Mouse (Mus musculus) spleen, adult 2 months (tissue): ENCODE data around the gene 2010300C02Rik. TPM values are rescaled to one million over a fixed set of nuclear protein-coding genes. Genes with fewer than 3 reads are reported as not detected.
"Not testable (repeated sequence)": the region's sequence is repeated elsewhere in the genome, so short reads cannot be mapped to it uniquely, and the experiment has no call there.

Experiments used
- DNase-seq, 2 experiments: peaks; one replicate each; pipeline versions ENCODE4 v3.0.0 to v3.0.0-alpha.2; 2012 to 2021; ENCODE audit warnings: low spot score in 2 of 2, low read depth in 1 of 2
- H3K27ac ChIP-seq: fragments of 200-500 bp; 2 replicates; pipeline ENCODE4 v1.5.1; 2012; ENCODE audit warnings: low read length, inconsistent platforms; ENCODE audit not compliant: insufficient read depth
- H3K27me3 ChIP-seq: fragments of 200-500 bp; 2 replicates; pipeline ENCODE4 v1.6.1; 2012; ENCODE audit warnings: mild to moderate bottlenecking, moderate library complexity, low read length, inconsistent platforms; ENCODE audit not compliant: control insufficient read depth, insufficient read depth
- H3K36me3 ChIP-seq: fragments of 200-500 bp; 2 replicates; pipeline ENCODE4 v1.6.1; 2012; ENCODE audit warnings: mild to moderate bottlenecking, low read length, inconsistent platforms; ENCODE audit not compliant: control insufficient read depth, insufficient read depth
- H3K4me1 ChIP-seq: fragments of 200-500 bp; 2 replicates; pipeline ENCODE4 v1.6.1; 2011; ENCODE audit warnings: inconsistent platforms; ENCODE audit not compliant: control insufficient read depth, insufficient read depth, insufficient read length
- H3K4me3 ChIP-seq: fragments of 200-500 bp; 2 replicates; pipeline ENCODE4 v1.5.1; 2011; ENCODE audit warnings: mild to moderate bottlenecking, inconsistent platforms; ENCODE audit not compliant: insufficient read depth, insufficient read length; ENCODE audit errors: extremely low read depth
- CTCF ChIP-seq: fragments of 200-500 bp; IDR thresholded peaks from 2 replicates; pipeline ENCODE4 v1.5.1; 2011; ENCODE audit warnings: mild to moderate bottlenecking, inconsistent platforms; ENCODE audit not compliant: insufficient read depth, insufficient read length, insufficient replicate concordance; ENCODE audit errors: extremely low read depth
- POLR2A ChIP-seq: fragments of 200-500 bp; IDR thresholded peaks from 2 replicates; pipeline ENCODE4 v1.6.1; 2011; ENCODE audit warnings: low read depth, low read length, inconsistent platforms
- WGBS: fragments of 180-500 bp; shearing (Covaris S2); methylation state at CpG from one replicate; pipeline ENCODE4 v1.1.7; 2018; 5-methylcytosine and 5-hydroxymethylcytosine counted together
- polyA plus RNA-seq: library from polyadenylated mRNA; depleted of rRNA; stranded (reverse); fragments of >200 nt; gene quantifications from 2 replicates; pipeline ENCODE4 v1.2.3, GENCODE M21; 2012

2010300C02Rik gene
- polyA plus RNA-seq, 1 experiment, result 0.96 TPM

GRCm38 (mm10) chr1:37603206-37603605 lies 116.7 kb downstream of the 2010300C02Rik start:
- WGBS, result 93% methylated on average over 10 of the region's 10 CpGs
- H3K4me1 ChIP-seq, result peaks cover 15% of the 10 kb centered on the region; the same call in 1 of the 2 replicates
- H3K4me3 ChIP-seq, result no peak overlapping the region
- no peaks in the 10 kb centered on the region for H3K36me3 ChIP-seq
- DNase-seq, result no peak
- H3K27me3 ChIP-seq, result no peaks in the 10 kb centered on the region
- H3K27ac ChIP-seq, result no peak overlapping the region
- TF ChIP-seq CTCF, result no peak
- no peak for TF ChIP-seq POLR2A

DNA sequence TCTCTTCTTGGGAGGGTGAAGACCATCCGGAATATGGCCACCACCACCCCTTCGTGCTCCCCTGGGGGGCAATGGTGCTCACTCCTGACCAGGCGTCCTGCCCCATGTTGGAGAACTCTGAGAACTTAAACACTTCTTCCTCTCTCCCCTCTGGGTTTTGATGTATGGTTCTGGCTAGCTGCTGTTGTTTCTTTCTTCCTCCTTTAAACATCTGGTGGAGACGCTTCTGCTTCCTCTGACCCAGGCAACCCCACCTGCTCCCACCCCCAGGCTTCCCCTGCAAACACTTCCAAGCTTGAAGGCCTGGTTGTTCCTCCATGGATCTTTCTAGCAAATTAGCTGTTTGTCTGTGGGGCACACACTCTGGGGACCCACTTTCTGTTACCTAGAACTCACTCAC lies 117.6 kb downstream of the 2010300C02Rik start:
- no peak overlapping the region for H3K4me3 ChIP-seq
- no peak for TF ChIP-seq CTCF
- no peak for TF ChIP-seq POLR2A
- 42% methylated on average over 4 of the region's 4 CpGs for WGBS
- DNase-seq, result no peak
- H3K27me3 ChIP-seq, result no peaks in the 10 kb centered on the region
- H3K4me1 ChIP-seq, result peaks cover 15% of the 10 kb centered on the region; the same call in 1 of the 2 replicates
- no peaks in the 10 kb centered on the region for H3K36me3 ChIP-seq
- H3K27ac ChIP-seq, result no peak overlapping the region

GRCm38 (mm10) chr1:37601461-37601860 lies 118.4 kb downstream of the 2010300C02Rik start:
- no peak overlapping the region for H3K27ac ChIP-seq
- TF ChIP-seq CTCF, result no peak
- TF ChIP-seq POLR2A, result no peak
- H3K4me1 ChIP-seq, result peaks cover 15% of the 10 kb centered on the region; the same call in 1 of the 2 replicates
- H3K27me3 ChIP-seq, result no peaks in the 10 kb centered on the region
- H3K4me3 ChIP-seq, result no peak overlapping the region
- H3K36me3 ChIP-seq, result no peaks in the 10 kb centered on the region
- no peak for DNase-seq
- WGBS, result 60% methylated on average over 8 of the region's 8 CpGs

- Histone ChIP-seq H3K4me1 (peaks cover 15% of the 10 kb centered on the region; the same call in 1 of the 2 replicates), H3K27ac (no peak overlapping the region), H3K27me3 (no peaks in the 10 kb centered on the region), H3K36me3 (no peaks in the 10 kb centered on the region), H3K4me3 (no peak overlapping the region)
- WGBS, result 30% methylated on average over 9 of the region's 9 CpGs
- TF ChIP-seq POLR2A (no peak), CTCF (no peak)
- DNase-seq, result no peak
These were observed 119.2 kb downstream of the 2010300C02Rik start for GRCm38 (mm10) chr1:37600640-37601175.

DNA sequence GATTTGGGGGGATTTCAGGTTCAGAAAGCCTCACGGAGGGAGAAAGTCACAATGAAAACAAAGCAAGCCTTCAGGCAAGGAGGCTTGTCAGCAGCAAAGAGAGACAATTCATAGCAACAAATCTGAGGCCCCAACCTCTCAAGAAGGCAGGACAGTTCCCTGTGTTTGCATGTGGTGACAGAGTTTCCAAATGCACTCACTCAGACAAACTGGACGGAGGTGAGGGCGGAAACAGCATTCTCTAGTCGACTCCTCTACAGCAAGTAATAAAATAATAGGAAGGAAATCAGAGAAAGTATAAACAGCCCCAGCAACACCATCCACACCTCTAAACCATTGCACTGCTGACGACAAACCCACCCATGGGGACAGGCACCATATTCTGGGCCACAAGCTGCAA lies 120.9 kb downstream of the 2010300C02Rik start:
- DNase-seq, result no peak
- TF ChIP-seq CTCF, result no peak
- Histone ChIP-seq H3K4me1 (peaks cover 15% of the 10 kb centered on the region; the same call in 1 of the 2 replicates), H3K27me3 (no peaks in the 10 kb centered on the region), H3K27ac (no peak overlapping the region), H3K36me3 (no peaks in the 10 kb centered on the region), H3K4me3 (no peak overlapping the region)
- 67% methylated on average over 5 of the region's 5 CpGs for WGBS

DNA sequence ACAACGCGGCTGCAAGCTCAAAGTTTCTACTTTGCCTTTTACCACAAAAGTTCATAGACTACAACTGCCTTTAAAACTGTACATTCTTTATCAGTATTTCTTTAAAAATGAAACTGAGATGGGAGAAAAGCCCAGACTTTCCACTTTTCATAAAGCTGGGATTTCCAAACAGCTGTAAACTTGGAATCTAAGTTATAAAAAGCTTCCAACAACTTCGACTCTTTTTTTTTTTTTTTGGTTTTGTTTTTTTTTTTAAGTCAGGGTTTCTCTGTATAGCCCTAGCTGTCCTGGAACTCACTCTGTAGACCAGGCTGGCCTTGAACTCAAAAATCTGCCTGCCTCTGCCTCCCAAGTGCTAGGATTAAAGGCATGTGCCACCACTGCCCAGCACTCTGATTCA lies 125.1 kb downstream of the 2010300C02Rik start:
- H3K27ac ChIP-seq, H3K4me3 ChIP-seq, DNase-seq, H3K36me3 ChIP-seq, H3K27me3 ChIP-seq, H3K4me1 ChIP-seq: not testable (repeated sequence)
- WGBS, result 78% methylated on average over 3 of the region's 3 CpGs

DNA sequence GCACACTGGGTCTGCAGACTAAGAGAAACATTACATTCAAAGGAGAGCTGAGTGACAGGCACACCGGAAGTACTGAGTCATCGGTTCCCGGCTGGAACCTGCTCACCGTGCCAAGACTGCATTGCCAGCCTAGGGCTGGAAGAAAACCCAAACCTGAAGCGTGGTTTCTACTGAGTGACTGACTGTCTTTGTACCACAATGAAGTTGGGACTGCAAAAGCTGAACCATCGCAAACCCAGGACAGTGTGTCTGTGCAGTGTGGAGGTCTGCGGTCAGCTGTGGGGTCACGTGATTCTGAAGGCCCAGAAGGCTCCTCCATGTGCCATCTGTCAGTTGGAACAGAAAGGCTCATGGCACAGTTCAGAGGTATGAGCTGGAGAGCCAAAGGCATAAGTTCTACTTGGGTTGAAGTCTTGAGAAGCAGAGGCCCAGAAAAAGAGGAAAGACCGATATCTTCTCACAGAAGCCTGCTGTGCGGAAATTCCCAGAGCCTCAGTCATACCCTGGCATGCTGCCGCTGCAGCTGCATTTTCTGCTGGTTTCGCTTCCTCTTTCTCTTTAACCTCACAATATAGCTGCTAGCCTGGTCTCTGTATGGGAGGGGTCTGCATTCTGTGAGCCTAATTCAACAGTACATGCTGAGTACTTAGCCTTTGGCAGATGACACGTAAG lies 133.9 kb downstream of the 2010300C02Rik start:
- DNase-seq, result peak; percentile 71 to 74
- Histone ChIP-seq H3K4me3 (peak overlapping the region; percentile 18; the same call in 1 of the 2 replicates), H3K4me1 (peaks cover 10% of the 10 kb centered on the region; the same call in 1 of the 2 replicates), H3K27me3 (no peaks in the 10 kb centered on the region), H3K27ac (peak overlapping the region; percentile 86), H3K36me3 (no peaks in the 10 kb centered on the region)
- TF ChIP-seq POLR2A (no peak), CTCF (no peak)
- 6% methylated on average over 13 of the region's 13 CpGs for WGBS
